Mouse (Mus musculus) heart, adult 2 months (tissue): ENCODE measurements at regions not wholly inside any gene's neighbourhood (a gene's known extent, or its start where the extent isn't known, plus 50 kb on each side); places are given as distances from the start of the nearest gene placed in this dataset.

Experiments
- CTCF ChIP-seq: fragments of 200-600 bp; IDR thresholded peaks from 2 replicates; pipeline ENCODE4 v1.8.1; 2022; ENCODE audit warnings: antibody characterized with exemption, mild to moderate bottlenecking, moderate library complexity
- POLR2A ChIP-seq: fragments of 200-500 bp; IDR thresholded peaks from 2 replicates; pipeline ENCODE4 v1.6.1; 2011; ENCODE audit warnings: mild to moderate bottlenecking, low read depth, low read length, control low read depth; ENCODE audit not compliant: insufficient read depth

- TF ChIP-seq POLR2A (no peak), CTCF (no peak)
These were observed 93.0 kb upstream of the Chmp2b start for GRCm38 (mm10) chr16:65655490-65655889.
